Mouse (Mus musculus) MEL-GATA-1-ER (cell line): ENCODE measurements around the gene Arl14ep.
"Not testable (repeated sequence)": the region's sequence is repeated elsewhere in the genome, so short reads cannot be mapped to it uniquely, and the experiment has no call there.

Experiments
- DNase-seq: peaks from one replicate; pipeline ENCODE4 v3.0.0-alpha.2; 2012; ENCODE audit warnings: low read depth; ENCODE audit errors: extremely low read depth

Gene Arl14ep

GRCm38 (mm10) chr2:106973959-106974639, at the start of gene Arl14ep:
Arl14ep (minus strand) TSS chr2:106974424.
- DNase-seq = peak; percentile 79

- DNase-seq = no peak
These were observed 48.5 kb upstream of the Arl14ep start for GRCm38 (mm10) chr2:107022713-107023112.

GRCm38 (mm10) chr2:107019331-107019730, 45.1 kb upstream of the Arl14ep start:
- DNase-seq = no peak

- DNase-seq = no peak
These were observed 38.9 kb upstream of the Arl14ep start for GRCm38 (mm10) chr2:107013161-107013560.

GRCm38 (mm10) chr2:107012318-107012717, 38.1 kb upstream of the Arl14ep start:
- no peak for DNase-seq

GRCm38 (mm10) chr2:107010160-107010559, 35.9 kb upstream of the Arl14ep start:
- DNase-seq = no peak

GRCm38 (mm10) chr2:107006378-107006777, 32.2 kb upstream of the Arl14ep start:
- DNase-seq = no peak

GRCm38 (mm10) chr2:107005876-107006275, 31.7 kb upstream of the Arl14ep start:
- not testable (repeated sequence) for DNase-seq

- DNase-seq = no peak
These were observed 17.0 kb upstream of the Arl14ep start for GRCm38 (mm10) chr2:106991261-106991660.

- DNase-seq = no peak
These were observed 10.7 kb upstream of the Arl14ep start for GRCm38 (mm10) chr2:106984945-106985344.

GRCm38 (mm10) chr2:106982503-106982902, 8.3 kb upstream of the Arl14ep start:
- no peak for DNase-seq

- DNase-seq = no peak
These were observed 2.2 kb upstream of the Arl14ep start for GRCm38 (mm10) chr2:106976472-106976871.

- DNase-seq = peak; percentile 17
These were observed 779 bp downstream of the Arl14ep start for GRCm38 (mm10) chr2:106973332-106973958.

GRCm38 (mm10) chr2:106972851-106973250, 1.4 kb downstream of the Arl14ep start:
- DNase-seq = peak; percentile 13

- no peak for DNase-seq
These were observed 3.3 kb downstream of the Arl14ep start for GRCm38 (mm10) chr2:106970971-106971370.

- no peak for DNase-seq
These were observed 5.9 kb downstream of the Arl14ep start for GRCm38 (mm10) chr2:106968320-106968719.

- DNase-seq = no peak
These were observed 10.7 kb downstream of the Arl14ep start for GRCm38 (mm10) chr2:106963560-106963959.

- DNase-seq = no peak
These were observed 12.6 kb downstream of the Arl14ep start for GRCm38 (mm10) chr2:106961650-106962049.

GRCm38 (mm10) chr2:106961066-106961465, 13.2 kb downstream of the Arl14ep start:
- no peak for DNase-seq

- no peak for DNase-seq
These were observed 14.0 kb downstream of the Arl14ep start for GRCm38 (mm10) chr2:106960237-106960636.

- no peak for DNase-seq
These were observed 14.8 kb downstream of the Arl14ep start for GRCm38 (mm10) chr2:106959380-106959779.

- DNase-seq = no peak
These were observed 15.3 kb downstream of the Arl14ep start for GRCm38 (mm10) chr2:106958916-106959315.

GRCm38 (mm10) chr2:106956146-106956545, 18.1 kb downstream of the Arl14ep start:
- no peak for DNase-seq
